Mouse (Mus musculus): ENCODE measurements around the gene Egln3. TPM values are rescaled to one million over a fixed set of nuclear protein-coding genes. Genes with fewer than 3 reads are reported as not detected.

The Egln3 gene
- total and polyA plus RNA-seq, 3 experiments = 0.11 TPM; not detected in 2

- Histone ChIP-seq H3K9ac (ENCODE audit: insufficient read depth, low read depth) (no peak overlapping the region), H3K4me3 (replicated peaks in 1 of 3; ENCODE audit: low read depth in 2 of 3, low read length in 2 of 3, poor library complexity in 1 of 3) (no peak overlapping the region), H3K79me2 (replicated peaks; ENCODE audit: control insufficient read depth, extremely low read depth, insufficient read depth, poor library complexity, severe bottlenecking) (no peaks in the 10 kb centered on the region), H3K27ac (ENCODE audit: insufficient read depth, low read depth) (no peak overlapping the region), H3K27me3 (replicated peaks) (no peaks in the 10 kb centered on the region), H3K4me2 (ENCODE audit: insufficient read depth, low read depth, poor library complexity, severe bottlenecking) (no peak overlapping the region), H3K9me3 (replicated peaks; ENCODE audit: low read length) (no peaks in the 10 kb centered on the region), H3K36me3 (replicated peaks in 1 of 2; ENCODE audit: control insufficient read depth in 1 of 2, insufficient read depth in 1 of 2, low read length in 1 of 2) (no peaks in the 10 kb centered on the region), H3K4me1 (ENCODE audit: control insufficient read depth in 1 of 2, insufficient read depth in 2 of 2) (no peaks in the 10 kb centered on the region; a peak in 1 of 4 replicates)
- in situ Hi-C loops (cut with MboI; ENCODE audit: low pct_ligation_motif_present, low pct_unique_long_range_greater_than_20kb, low sequenced_read_pairs) (no loop called here), dilution Hi-C loops (cut with MboI; ENCODE audit: extremely low pct_ligation_motif_present, extremely low pct_unique_long_range_greater_than_20kb, low sequenced_read_pairs) (no loop called here)
- no peak for DNase-seq (ENCODE audit: extremely low read depth)
- TF ChIP-seq ZNF384 (IDR thresholded peaks at IDR 0.05; ENCODE audit: low read depth, low read length) (no peak), SMC3 (IDR thresholded peaks at IDR 0.05; ENCODE audit: low read depth, low read length) (no peak), CHD1 (IDR thresholded peaks at IDR 0.05; ENCODE audit: low read depth, low read length) (no peak), RCOR1 (conservative IDR thresholded peaks at IDR 0.05; ENCODE audit: low read depth, low read length) (no peak), MAFK (IDR thresholded peaks at IDR 0.05; ENCODE audit: insufficient replicate concordance, low read length) (no peak), HCFC1 (IDR thresholded peaks at IDR 0.05; ENCODE audit: low read depth, low read length) (no peak), IRF4 (IDR thresholded peaks at IDR 0.05; ENCODE audit: low read depth, low read length) (no peak), USF1 (IDR thresholded peaks at IDR 0.05; ENCODE audit: low read depth, low read length) (no peak), SIN3A (IDR thresholded peaks at IDR 0.05; ENCODE audit: low read length) (no peak), POLR2A (IDR thresholded peaks at IDR 0.05; ENCODE audit: low read depth, low read length) (no peak), ZMIZ1 (IDR thresholded peaks at IDR 0.05; ENCODE audit: low read depth, low read length) (no peak)
Measured at GRCm38 (mm10) chr12:54154771-54155170, 48.9 kb downstream of the Egln3 start.

DNA sequence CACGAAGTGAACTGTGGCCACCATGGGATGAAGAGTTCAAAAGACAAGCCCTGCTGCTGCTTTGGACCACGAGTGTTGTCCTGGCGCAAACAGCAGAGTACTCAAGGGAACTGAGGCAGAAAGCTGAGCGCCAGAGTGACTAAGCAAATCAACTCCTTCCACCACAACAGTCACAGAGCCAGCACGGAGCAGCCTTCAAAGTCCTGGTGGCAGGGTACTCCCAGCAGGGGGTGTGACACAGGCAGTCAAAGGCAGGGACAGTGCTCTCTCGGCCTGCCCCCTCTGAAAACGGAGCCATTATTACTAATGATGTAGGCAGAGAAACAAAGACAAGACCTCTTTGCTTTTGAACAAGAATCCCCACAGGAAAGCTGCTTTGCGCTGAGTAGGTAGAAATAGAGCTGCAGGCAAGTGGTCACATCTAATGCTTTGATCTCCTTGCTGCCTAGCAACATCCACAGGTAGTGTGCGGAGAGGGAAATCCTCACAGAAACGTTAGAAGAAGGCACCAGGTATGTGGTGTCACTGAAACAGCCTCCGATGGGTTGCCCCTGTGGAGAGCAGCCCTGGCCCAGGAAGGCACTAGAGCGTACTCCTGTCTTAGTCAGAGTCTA lies 56.6 kb downstream of the Egln3 start:
- Histone ChIP-seq H3K27me3 (replicated peaks) (no peaks in the 10 kb centered on the region), H3K4me1 (ENCODE audit: control insufficient read depth in 1 of 2, insufficient read depth in 2 of 2) (peaks cover 0 to 5% of the 10 kb centered on the region in 2 experiments; a peak in 1 of 4 replicates), H3K4me2 (ENCODE audit: insufficient read depth, low read depth, poor library complexity, severe bottlenecking) (no peak overlapping the region), H3K9ac (ENCODE audit: insufficient read depth, low read depth) (no peak overlapping the region), H3K9me3 (replicated peaks; ENCODE audit: low read length) (no peaks in the 10 kb centered on the region), H3K79me2 (replicated peaks; ENCODE audit: control insufficient read depth, extremely low read depth, insufficient read depth, poor library complexity, severe bottlenecking) (no peaks in the 10 kb centered on the region), H3K27ac (ENCODE audit: insufficient read depth, low read depth) (no peak overlapping the region), H3K4me3 (replicated peaks in 1 of 3; ENCODE audit: low read depth in 2 of 3, low read length in 2 of 3, poor library complexity in 1 of 3) (no peak overlapping the region), H3K36me3 (replicated peaks in 1 of 2; ENCODE audit: control insufficient read depth in 1 of 2, insufficient read depth in 1 of 2, low read length in 1 of 2) (no peaks in the 10 kb centered on the region)
- DNase-seq (ENCODE audit: extremely low read depth) = no peak
- dilution Hi-C loops (cut with MboI; ENCODE audit: extremely low pct_ligation_motif_present, extremely low pct_unique_long_range_greater_than_20kb, low sequenced_read_pairs) = no loop called here
- no peak for TF ChIP-seq MAFK (IDR thresholded peaks at IDR 0.05; ENCODE audit: insufficient replicate concordance, low read length)
- no peak for TF ChIP-seq ETS1 (conservative IDR thresholded peaks at IDR 0.05; ENCODE audit: low read depth, low read length)
- TF ChIP-seq E2F4 (IDR thresholded peaks at IDR 0.05; ENCODE audit: insufficient replicate concordance, low read depth, low read length) = no peak
- TF ChIP-seq RCOR1 (conservative IDR thresholded peaks at IDR 0.05; ENCODE audit: low read depth, low read length) = no peak
- TF ChIP-seq BHLHE40 (IDR thresholded peaks at IDR 0.05; ENCODE audit: low read depth, low read length) = no peak
- no peak for TF ChIP-seq GABPA (IDR thresholded peaks at IDR 0.05; ENCODE audit: insufficient replicate concordance, low read depth, low read length)
- TF ChIP-seq HCFC1 (IDR thresholded peaks at IDR 0.05; ENCODE audit: low read depth, low read length) = no peak
- in situ Hi-C loops (cut with MboI; ENCODE audit: low pct_ligation_motif_present, low pct_unique_long_range_greater_than_20kb, low sequenced_read_pairs) = no loop called here
